Mouse (Mus musculus) brain, embryonic 14.5 days (tissue): Measurements from ENCODE around the gene Ess2.

Source experiments
- CTCF ChIP-seq: fragments of 200-500 bp; IDR thresholded peaks from 2 replicates; pipeline ENCODE4 v1.5.1; 2012; ENCODE audit warnings: inconsistent platforms, mild to moderate bottlenecking, moderate library complexity, borderline replicate concordance; ENCODE audit not compliant: insufficient read depth, insufficient read length; ENCODE audit errors: extremely low read depth
- POLR2A ChIP-seq: fragments of 200-500 bp; IDR thresholded peaks from 2 replicates; pipeline ENCODE4 v1.6.1; 2012; ENCODE audit warnings: mild to moderate bottlenecking, inconsistent platforms, borderline replicate concordance; ENCODE audit not compliant: poor library complexity, insufficient read depth, insufficient read length, severe bottlenecking; ENCODE audit errors: extremely low read depth

- TF ChIP-seq CTCF (no peak), POLR2A (no peak)
These were observed 45.9 kb downstream of the Ess2 start for GRCm38 (mm10) chr16:17865293-17865692.
